Mouse (Mus musculus): ENCODE measurements around the gene Fam3c. TPM values are rescaled to one million over a fixed set of nuclear protein-coding genes. Genes with fewer than 3 reads are reported as not detected.
"Not testable (repeated sequence)": the region's sequence is repeated elsewhere in the genome, so short reads cannot be mapped to it uniquely, and the experiment has no call there.

The Fam3c gene
- polyA plus RNA-seq, 1 experiment, result 24.9 TPM

GRCm38 (mm10) chr6:22289461-22290021, 66.5 kb downstream of the Fam3c start:
- Histone ChIP-seq H3K4me1 (ENCODE audit: control insufficient read depth, insufficient read depth, insufficient read length, low read length) (no peaks in the 10 kb centered on the region), H3K4me3 (ENCODE audit: insufficient read depth, low read depth, low read length) (0 out of 2 replicates have a peak overlapping the region, but pooled peaks have one; percentile 8), H3K27ac (replicated peaks; ENCODE audit: low read depth, low read length) (no peak overlapping the region)

GRCm38 (mm10) chr6:22288737-22289460, 67.1 kb downstream of the Fam3c start:
- 0 out of 2 replicates have a peak overlapping the region, but pooled peaks have one; percentile 8 for H3K4me3 ChIP-seq (ENCODE audit: insufficient read depth, low read depth, low read length)
- no peak overlapping the region for H3K27ac ChIP-seq (replicated peaks; ENCODE audit: low read depth, low read length)
- H3K4me1 ChIP-seq (ENCODE audit: control insufficient read depth, insufficient read depth, insufficient read length, low read length), result no peaks in the 10 kb centered on the region

GRCm38 (mm10) chr6:22288004-22288736, 67.9 kb downstream of the Fam3c start, which contains the start of gene Wnt16:
Gene Wnt16, plus strand, starts transcription at chr6:22288227.
- H3K4me3 ChIP-seq (ENCODE audit: insufficient read depth, low read depth, low read length), result no peak within 1 kb of the TSS
- no peaks in the 10 kb centered on the region for H3K4me1 ChIP-seq (ENCODE audit: control insufficient read depth, insufficient read depth, insufficient read length, low read length)
- H3K27ac ChIP-seq (replicated peaks; ENCODE audit: low read depth, low read length), result no peak within 1 kb of the TSS

GRCm38 (mm10) chr6:22282405-22282804, 73.6 kb downstream of the Fam3c start:
- no peak overlapping the region for H3K4me3 ChIP-seq (ENCODE audit: insufficient read depth, low read depth, low read length)
- peaks cover 2% of the 10 kb centered on the region; the same call in 1 of the 2 replicates for H3K4me1 ChIP-seq (ENCODE audit: control insufficient read depth, insufficient read depth, insufficient read length, low read length)
- no peak overlapping the region for H3K27ac ChIP-seq (replicated peaks; ENCODE audit: low read depth, low read length)

GRCm38 (mm10) chr6:22280217-22280861, 75.7 kb downstream of the Fam3c start:
- Histone ChIP-seq H3K4me1 (ENCODE audit: control insufficient read depth, insufficient read depth, insufficient read length, low read length) (peaks cover 2% of the 10 kb centered on the region; the same call in 1 of the 2 replicates), H3K27ac (replicated peaks; ENCODE audit: low read depth, low read length) (no peak overlapping the region), H3K4me3 (ENCODE audit: insufficient read depth, low read depth, low read length) (peak overlapping the region; percentile 2; the same call in 1 of the 2 replicates)

- peaks cover 2% of the 10 kb centered on the region; the same call in 1 of the 2 replicates for H3K4me1 ChIP-seq (ENCODE audit: control insufficient read depth, insufficient read depth, insufficient read length, low read length)
These were observed 78.1 kb downstream of the Fam3c start for GRCm38 (mm10) chr6:22277941-22278340.

GRCm38 (mm10) chr6:22269840-22270521, 86.1 kb downstream of the Fam3c start:
- Histone ChIP-seq H3K27ac (replicated peaks; ENCODE audit: low read depth, low read length) (no peak overlapping the region), H3K4me1 (ENCODE audit: control insufficient read depth, insufficient read depth, insufficient read length, low read length) (no peaks in the 10 kb centered on the region)

More at GRCm38 (mm10) chr6:22277941-22278340, 78.1 kb downstream of the Fam3c start:
- H3K27ac ChIP-seq (replicated peaks; ENCODE audit: low read depth, low read length), result no peak overlapping the region
- H3K4me3 ChIP-seq (ENCODE audit: insufficient read depth, low read depth, low read length), result no peak overlapping the region

GRCm38 (mm10) chr6:22268677-22269076, 87.4 kb downstream of the Fam3c start:
- Histone ChIP-seq H3K27ac (replicated peaks; ENCODE audit: low read depth, low read length) (no peak overlapping the region), H3K4me1 (ENCODE audit: control insufficient read depth, insufficient read depth, insufficient read length, low read length) (no peaks in the 10 kb centered on the region), H3K4me3 (ENCODE audit: insufficient read depth, low read depth, low read length) (no peak overlapping the region)

More at GRCm38 (mm10) chr6:22269840-22270521, 86.1 kb downstream of the Fam3c start:
- no peak overlapping the region for H3K4me3 ChIP-seq (ENCODE audit: insufficient read depth, low read depth, low read length)

- Histone ChIP-seq H3K4me1 (ENCODE audit: control insufficient read depth, insufficient read depth, insufficient read length, low read length) (no peaks in the 10 kb centered on the region), H3K4me3 (ENCODE audit: insufficient read depth, low read depth, low read length) (no peak overlapping the region), H3K27ac (replicated peaks; ENCODE audit: low read depth, low read length) (no peak overlapping the region)
These were observed 88.0 kb downstream of the Fam3c start for GRCm38 (mm10) chr6:22267807-22268667.

GRCm38 (mm10) chr6:22266018-22266417, 90.0 kb downstream of the Fam3c start:
- Histone ChIP-seq H3K4me1 (ENCODE audit: control insufficient read depth, insufficient read depth, insufficient read length, low read length) (no peaks in the 10 kb centered on the region), H3K27ac (replicated peaks; ENCODE audit: low read depth, low read length) (no peak overlapping the region), H3K4me3 (ENCODE audit: insufficient read depth, low read depth, low read length) (no peak overlapping the region)

GRCm38 (mm10) chr6:22264094-22264493, 91.9 kb downstream of the Fam3c start:
- not testable (repeated sequence) for H3K4me1 ChIP-seq (ENCODE audit: control insufficient read depth, insufficient read depth, insufficient read length, low read length); H3K4me3 ChIP-seq (ENCODE audit: insufficient read depth, low read depth, low read length); H3K27ac ChIP-seq (replicated peaks; ENCODE audit: low read depth, low read length)

- Histone ChIP-seq H3K27ac (replicated peaks; ENCODE audit: low read depth, low read length) (no peak overlapping the region), H3K4me1 (ENCODE audit: control insufficient read depth, insufficient read depth, insufficient read length, low read length) (no peaks in the 10 kb centered on the region), H3K4me3 (ENCODE audit: insufficient read depth, low read depth, low read length) (no peak overlapping the region)
These were observed 93.5 kb downstream of the Fam3c start for GRCm38 (mm10) chr6:22262519-22262918.

GRCm38 (mm10) chr6:22258784-22259183, 97.3 kb downstream of the Fam3c start:
- Histone ChIP-seq H3K4me3 (ENCODE audit: insufficient read depth, low read depth, low read length) (no peak overlapping the region), H3K4me1 (ENCODE audit: control insufficient read depth, insufficient read depth, insufficient read length, low read length) (no peaks in the 10 kb centered on the region), H3K27ac (replicated peaks; ENCODE audit: low read depth, low read length) (no peak overlapping the region)

All from brown adipose tissue, adult 24 weeks (tissue).